Mouse (Mus musculus) adrenal gland, adult 2 months (tissue): ENCODE measurements around the gene Cttnbp2nl. TPM values are rescaled to one million over a fixed set of nuclear protein-coding genes. Genes with fewer than 3 reads are reported as not detected.

Experiments used
- DNase-seq: peaks from one replicate; pipeline ENCODE4 v3.0.0; 2021
- polyA plus RNA-seq: library from polyadenylated mRNA; depleted of rRNA; stranded (reverse); fragments of >200 nt; gene quantifications from 2 replicates; pipeline ENCODE4 v1.2.3, GENCODE M21; 2012; rRNA removed
- total RNA-seq, 2 experiments: library from RNA; stranded (reverse); gene quantifications; 2 replicates each; pipeline ENCODE4 v1.2.3; 2021

Gene Cttnbp2nl
- total and polyA plus RNA-seq, 3 experiments, result 2.8 to 23.7 (median 17.3) TPM

- no peak for DNase-seq
Observed at GRCm38 (mm10) chr3:104963331-104964276, 89.3 kb downstream of the Cttnbp2nl start.

GRCm38 (mm10) chr3:104962866-104963265 is 90.1 kb downstream of the Cttnbp2nl start:
- DNase-seq, result no peak

- no peak for DNase-seq
Observed at GRCm38 (mm10) chr3:104962141-104962611, 90.8 kb downstream of the Cttnbp2nl start.

- peak; percentile 64 for DNase-seq
Observed at GRCm38 (mm10) chr3:104961066-104962059, 91.6 kb downstream of the Cttnbp2nl start, which contains the start of gene Wnt2b. Gene Wnt2b (minus strand): TSS chr3:104961921.

GRCm38 (mm10) chr3:104960026-104961000 is 92.6 kb downstream of the Cttnbp2nl start:
- DNase-seq, result no peak

- no peak for DNase-seq
Observed at GRCm38 (mm10) chr3:104956131-104956581, 96.8 kb downstream of the Cttnbp2nl start.

GRCm38 (mm10) chr3:104954551-104954950 is 98.4 kb downstream of the Cttnbp2nl start:
- no peak for DNase-seq

GRCm38 (mm10) chr3:104954137-104954536 is 98.8 kb downstream of the Cttnbp2nl start:
- DNase-seq, result no peak

GRCm38 (mm10) chr3:104952891-104953670 is 99.9 kb downstream of the Cttnbp2nl start:
- no peak for DNase-seq

Other genes with a start within 250 kb of the Cttnbp2nl start
- gene Mov10, start 234.6 kb downstream of the Cttnbp2nl start, total RNA-seq, result 10 to 100 TPM; 16.7 to 18.9 TPM
- gene Mov10, start 234.6 kb downstream of the Cttnbp2nl start, polyA plus RNA-seq, result 13.2 and 15.3 TPM in 2 replicates
- gene St7l, start 189.1 kb downstream of the Cttnbp2nl start, total RNA-seq, result 10 to 100 TPM; 54.0 to 59.4 TPM
- gene St7l, start 189.1 kb downstream of the Cttnbp2nl start, polyA plus RNA-seq, result 8.3 and 9.6 TPM in 2 replicates
- gene Capza1, start 188.6 kb downstream of the Cttnbp2nl start, total RNA-seq, result 100 to 1,000 TPM in 1 of 2 experiments, 10 to 100 TPM in 1; 77.7 to 109 TPM
- 5.8 and 7.3 TPM in 2 replicates for gene Capza1, start 188.6 kb downstream of the Cttnbp2nl start, polyA plus RNA-seq
- 10 to 100 TPM; 16.5 to 25.9 TPM for gene Wnt2b, start 91.2 kb downstream of the Cttnbp2nl start, total RNA-seq
- 17.6 and 20.1 TPM in 2 replicates for gene Wnt2b, start 91.2 kb downstream of the Cttnbp2nl start, polyA plus RNA-seq
- not detected for gene 4930564D02Rik, start 13.7 kb upstream of the Cttnbp2nl start, total RNA-seq
- not detected in 2 replicates for gene 4930564D02Rik, start 13.7 kb upstream of the Cttnbp2nl start, polyA plus RNA-seq